Mouse (Mus musculus) ES-E14 (cell line): ENCODE data around the gene Uspl1.

Experiments used
- CHD2 ChIP-seq: IDR thresholded peaks from 2 replicates; pipeline ENCODE4 v1.6.1; 2014; ENCODE audit warnings: mild to moderate bottlenecking, low read depth, low read length, inconsistent platforms
- MAFK ChIP-seq: IDR thresholded peaks from 2 replicates; pipeline ENCODE4 v1.6.1; 2014; ENCODE audit warnings: mild to moderate bottlenecking, low read depth, low read length, inconsistent platforms; ENCODE audit not compliant: insufficient read depth
- ZC3H11A ChIP-seq: IDR thresholded peaks from 2 replicates; pipeline ENCODE4 v1.6.1; 2012; ENCODE audit warnings: low read depth, mild to moderate bottlenecking, inconsistent platforms, low read length, borderline replicate concordance
- ZNF384 ChIP-seq: IDR thresholded peaks from 2 replicates; pipeline ENCODE4 v1.6.1; 2012; ENCODE audit warnings: low read depth, low read length, inconsistent platforms

- TF ChIP-seq CHD2: no peak
- 0 out of 2 replicates have a peak, but pooled peaks have one; percentile 10 for TF ChIP-seq ZNF384
- no peak for TF ChIP-seq ZC3H11A
- TF ChIP-seq MAFK: no peak
Observed at GRCm38 (mm10) chr5:149164881-149165280, 19.3 kb upstream of the Uspl1 start.
